Mouse (Mus musculus): ENCODE results near the gene Zdhhc23. TPM values are rescaled to one million over a fixed set of nuclear protein-coding genes. Genes with fewer than 3 reads are reported as not detected.
A peak's percentile ranks its signal among the peaks of the same experiment; 100 is the strongest.

Gene Zdhhc23
- total RNA-seq (2021): under 1 TPM; 0.08 to 0.20 TPM
- long read RNA-seq, experiment 1, partial matches to known transcripts: 0 of 1 reads
- long read RNA-seq, experiment 1, other reads (novel, unspliced or antisense): 1 of 1 reads
- long read RNA-seq, experiment 2: 0 reads

- peak in 1 of 2 experiments; percentile 11 for DNase-seq (ENCODE audit: low spot score in 2 of 2)
Observed at GRCm38 (mm10) chr16:43979328-43980109, at the start of gene Zdhhc23. Gene Zdhhc23, minus strand, starts transcription at chr16:43979791.

GRCm38 (mm10) chr16:44029273-44029672, 49.7 kb upstream of the Zdhhc23 start:
- no peak for DNase-seq (ENCODE audit: low spot score in 2 of 2)

GRCm38 (mm10) chr16:44026822-44027221, 47.2 kb upstream of the Zdhhc23 start:
- DNase-seq (ENCODE audit: low spot score in 2 of 2): no peak

GRCm38 (mm10) chr16:44026210-44026609, 46.6 kb upstream of the Zdhhc23 start:
- no peak for DNase-seq (ENCODE audit: low spot score in 2 of 2)

- no peak for DNase-seq (ENCODE audit: low spot score in 2 of 2)
Observed at GRCm38 (mm10) chr16:44018986-44019548, 39.5 kb upstream of the Zdhhc23 start.

- DNase-seq (ENCODE audit: low spot score in 2 of 2): no peak
Observed at GRCm38 (mm10) chr16:44018372-44018771, 38.8 kb upstream of the Zdhhc23 start.

GRCm38 (mm10) chr16:44017707-44018106, 38.1 kb upstream of the Zdhhc23 start:
- DNase-seq (ENCODE audit: low spot score in 2 of 2): no peak

GRCm38 (mm10) chr16:44016164-44016563, 36.6 kb upstream of the Zdhhc23 start:
- no peak for DNase-seq (ENCODE audit: low spot score in 2 of 2)

GRCm38 (mm10) chr16:44015416-44016158, 36.0 kb upstream of the Zdhhc23 start:
- no peak for DNase-seq (ENCODE audit: low spot score in 2 of 2)

GRCm38 (mm10) chr16:44011010-44011409, 31.4 kb upstream of the Zdhhc23 start:
- DNase-seq (ENCODE audit: low spot score in 2 of 2): no peak

GRCm38 (mm10) chr16:44002086-44002485, 22.5 kb upstream of the Zdhhc23 start:
- DNase-seq (ENCODE audit: low spot score in 2 of 2): no peak

- no peak for DNase-seq (ENCODE audit: low spot score in 2 of 2)
Observed at GRCm38 (mm10) chr16:43999541-43999940, 19.9 kb upstream of the Zdhhc23 start.

- no peak for DNase-seq (ENCODE audit: low spot score in 2 of 2)
Observed at GRCm38 (mm10) chr16:43999111-43999510, 19.5 kb upstream of the Zdhhc23 start.

- DNase-seq (ENCODE audit: low spot score in 2 of 2): no peak
Observed at GRCm38 (mm10) chr16:43994623-43995022, 15.0 kb upstream of the Zdhhc23 start.

GRCm38 (mm10) chr16:43986299-43986698, 6.7 kb upstream of the Zdhhc23 start:
- no peak for DNase-seq (ENCODE audit: low spot score in 2 of 2)

GRCm38 (mm10) chr16:43980110-43980609, 569 bp upstream of the Zdhhc23 start:
- no peak for DNase-seq (ENCODE audit: low spot score in 2 of 2)

GRCm38 (mm10) chr16:43979010-43979327, 622 bp downstream of the Zdhhc23 start:
- DNase-seq (ENCODE audit: low spot score in 2 of 2): no peak

GRCm38 (mm10) chr16:43973606-43974220, 5.9 kb downstream of the Zdhhc23 start:
- no peak for DNase-seq (ENCODE audit: low spot score in 2 of 2)

GRCm38 (mm10) chr16:43973147-43973546, 6.4 kb downstream of the Zdhhc23 start:
- no peak for DNase-seq (ENCODE audit: low spot score in 2 of 2)

GRCm38 (mm10) chr16:43972391-43972790, 7.2 kb downstream of the Zdhhc23 start:
- no peak for DNase-seq (ENCODE audit: low spot score in 2 of 2)

GRCm38 (mm10) chr16:43971741-43972140, 7.8 kb downstream of the Zdhhc23 start:
- DNase-seq (ENCODE audit: low spot score in 2 of 2): no peak
